Mouse (Mus musculus): ENCODE results near the gene Hist1h2bp. TPM values are rescaled to one million over a fixed set of nuclear protein-coding genes. Genes with fewer than 3 reads are reported as not detected.
"Not testable (repeated sequence)": the region's sequence is repeated elsewhere in the genome, so short reads cannot be mapped to it uniquely, and the experiment has no call there.

Gene Hist1h2bp
- polyA plus RNA-seq, 1 experiment from 2014 or later, result 2.0 TPM

DNA sequence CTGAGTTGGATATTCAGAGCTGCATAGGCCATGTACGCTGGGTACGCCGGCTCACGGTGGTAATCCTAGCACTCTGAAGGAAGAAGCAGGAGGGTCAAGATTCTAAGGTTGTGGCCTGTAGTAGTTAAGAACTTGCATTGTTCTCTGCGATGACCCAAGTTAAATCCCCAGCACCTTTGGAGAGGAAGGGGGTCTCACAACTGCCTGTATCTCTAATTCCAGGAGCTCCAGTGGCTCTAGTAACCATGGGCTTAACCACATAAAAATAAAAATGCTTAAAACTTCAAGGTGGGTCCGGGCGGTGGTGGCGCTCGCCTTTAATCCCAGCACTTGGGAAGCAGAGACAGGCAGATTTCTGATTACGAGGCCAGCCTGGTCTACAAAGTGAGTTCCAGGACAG lies 43.1 kb downstream of the Hist1h2bp start:
- Histone ChIP-seq H3K27ac (ENCODE audit: low read length) (no peak overlapping the region), H3K9ac (replicated peaks; ENCODE audit: low read depth, low read length) (no peak overlapping the region), H3K27me3 (replicated peaks; ENCODE audit: control insufficient read depth, insufficient read depth, low read length) (no peaks in the 10 kb centered on the region), H3K4me3 (replicated peaks; ENCODE audit: low read length) (no peak overlapping the region), H3K9me3 (ENCODE audit: control insufficient read depth, low read length) (no peaks in the 10 kb centered on the region), H3K4me1 (replicated peaks; ENCODE audit: control insufficient read depth, insufficient read depth, low read length) (no peaks in the 10 kb centered on the region), H3K4me2 (ENCODE audit: low read length) (no peak overlapping the region), H3K36me3 (ENCODE audit: control insufficient read depth, insufficient read depth) (no peaks in the 10 kb centered on the region)
- 94% methylated on average over 10 of the region's 10 CpGs for WGBS
- no peak for ATAC-seq

DNA sequence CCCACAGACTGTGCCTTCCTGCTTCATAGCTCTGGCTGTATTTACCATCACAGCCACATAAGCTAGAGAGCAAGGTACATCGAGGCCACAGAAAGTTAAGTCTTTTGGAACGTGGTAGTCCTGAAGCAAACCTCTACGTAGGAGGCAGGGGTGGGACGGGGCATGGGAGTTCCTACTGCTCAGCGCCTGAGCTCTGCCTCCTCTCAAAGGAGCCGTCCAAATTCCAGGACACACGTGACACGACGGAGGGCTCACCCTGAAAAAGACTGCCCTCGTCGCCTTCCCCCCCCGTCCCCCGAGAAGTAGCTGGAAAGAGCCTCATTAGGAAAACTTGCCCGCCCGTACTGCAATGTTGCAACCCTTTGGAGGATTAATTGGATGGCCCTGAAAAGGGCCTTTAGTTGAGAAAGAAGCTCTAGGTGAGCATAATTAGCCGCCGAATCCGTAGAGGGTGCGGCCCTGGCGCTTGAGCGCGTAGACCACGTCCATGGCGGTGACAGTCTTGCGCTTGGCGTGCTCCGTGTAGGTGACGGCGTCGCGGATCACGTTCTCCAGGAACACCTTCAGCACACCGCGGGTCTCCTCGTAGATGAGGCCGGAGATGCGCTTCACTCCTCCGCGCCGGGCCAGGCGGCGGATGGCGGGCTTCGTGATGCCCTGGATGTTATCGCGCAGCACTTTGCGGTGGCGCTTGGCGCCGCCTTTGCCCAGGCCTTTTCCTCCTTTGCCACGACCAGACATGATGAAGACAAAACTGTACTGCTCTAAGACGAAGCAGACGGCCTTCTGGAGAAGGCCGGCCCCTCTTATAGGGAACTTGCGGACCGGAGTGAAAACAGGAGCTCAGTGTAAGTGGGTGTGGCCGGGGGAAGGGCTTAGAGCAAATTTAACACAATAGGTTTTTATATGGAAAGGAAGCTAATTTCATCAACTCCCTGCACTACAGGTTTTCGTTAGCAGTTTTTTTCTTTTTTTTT lies 44.4 kb downstream of the Hist1h2bp start, which contains the start of gene Hist1h4n:
Gene Hist1h4n (minus strand): TSS at position 779 of the 977 bp plus-strand sequence.
- peak within 1 kb of the TSS; percentile 22; the same call in 1 of the 2 replicates for H3K4me3 ChIP-seq (replicated peaks; ENCODE audit: low read length)
- H3K36me3 ChIP-seq (ENCODE audit: control insufficient read depth, insufficient read depth); H3K4me1 ChIP-seq (replicated peaks; ENCODE audit: control insufficient read depth, insufficient read depth, low read length); H3K9me3 ChIP-seq (ENCODE audit: control insufficient read depth, low read length); H3K27ac ChIP-seq (ENCODE audit: low read length); H3K9ac ChIP-seq (replicated peaks; ENCODE audit: low read depth, low read length); H3K27me3 ChIP-seq (replicated peaks; ENCODE audit: control insufficient read depth, insufficient read depth, low read length): not testable (repeated sequence)
- ATAC-seq, result peak; percentile 80
- WGBS, result under 1% methylated on average over 18 of the region's 58 CpGs
- H3K4me2 ChIP-seq (ENCODE audit: low read length), result peak within 1 kb of the TSS; percentile 39

DNA sequence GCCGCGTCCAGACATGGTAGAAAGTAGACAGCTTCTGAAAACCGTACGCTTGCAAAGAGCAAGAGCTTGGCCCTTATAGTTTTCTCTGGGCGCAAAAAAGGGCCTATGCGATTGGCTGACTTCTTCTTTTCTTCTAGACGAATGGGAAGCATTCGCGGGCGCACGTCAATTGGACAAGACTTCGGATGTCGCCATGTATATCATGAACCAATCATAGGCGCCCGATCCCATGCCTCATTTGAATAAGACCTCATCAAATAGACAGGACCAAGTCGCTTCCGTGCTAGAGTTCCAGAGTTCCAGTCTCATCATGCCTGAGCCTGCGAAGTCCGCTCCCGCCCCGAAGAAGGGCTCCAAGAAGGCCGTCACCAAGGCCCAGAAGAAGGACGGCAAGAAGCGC lies 46.2 kb downstream of the Hist1h2bp start, which contains the start of the genes Hist1h2ap and Hist1h2br:
Gene Hist1h2ap (minus strand): TSS at position 47 of the 400 bp plus-strand sequence.
Gene Hist1h2br (plus strand): TSS at position 283 of the 400 bp plus-strand sequence.
- not testable (repeated sequence) for H3K27me3 ChIP-seq (replicated peaks; ENCODE audit: control insufficient read depth, insufficient read depth, low read length); H3K9ac ChIP-seq (replicated peaks; ENCODE audit: low read depth, low read length); H3K9me3 ChIP-seq (ENCODE audit: control insufficient read depth, low read length); H3K4me2 ChIP-seq (ENCODE audit: low read length); H3K36me3 ChIP-seq (ENCODE audit: control insufficient read depth, insufficient read depth); H3K27ac ChIP-seq (ENCODE audit: low read length); H3K4me3 ChIP-seq (replicated peaks; ENCODE audit: low read length); H3K4me1 ChIP-seq (replicated peaks; ENCODE audit: control insufficient read depth, insufficient read depth, low read length)
- no CpG with 5 or more reads among the region's 24 CpGs for WGBS
- ATAC-seq, result peak; percentile 96

Small RNA genes within 50 kb of the gene (microRNA-seq; reads per million reads assigned to microRNA genes)
- gene Gm19658 (not detected), gene Gm44346 (not detected), gene Gm44454 (not detected), gene Gm44466 (not detected)

Other genes starting within 250 kb of the Hist1h2bp start
- 0.15 and 0.29 TPM in 2 replicates for gene Olfr1366, start 244.7 kb upstream of the Hist1h2bp start, polyA plus RNA-seq (2015; fragmentation: Nextera tagmentation; extraction: Ambion mirVana)
- 0.07 TPM in 1 of 2 replicates, not detected in the other for gene Olfr1535, start 227.6 kb upstream of the Hist1h2bp start, polyA plus RNA-seq (2015; fragmentation: Nextera tagmentation; extraction: Ambion mirVana)
- gene Olfr1364, start 205.7 kb upstream of the Hist1h2bp start, polyA plus RNA-seq (2015; fragmentation: Nextera tagmentation; extraction: Ambion mirVana), result not detected in 2 replicates
- gene Olfr1362, start 173.4 kb upstream of the Hist1h2bp start, polyA plus RNA-seq (2015; fragmentation: Nextera tagmentation; extraction: Ambion mirVana), result not detected in 2 replicates
- 0.06 TPM in 1 of 2 replicates, not detected in the other for gene Olfr11, start 144.9 kb upstream of the Hist1h2bp start, polyA plus RNA-seq (2015; fragmentation: Nextera tagmentation; extraction: Ambion mirVana)
- gene Olfr1361, start 124.1 kb upstream of the Hist1h2bp start, polyA plus RNA-seq (2015; fragmentation: Nextera tagmentation; extraction: Ambion mirVana), result not detected in 2 replicates
- gene Olfr1360, start 110.1 kb upstream of the Hist1h2bp start, polyA plus RNA-seq (2015; fragmentation: Nextera tagmentation; extraction: Ambion mirVana), result not detected in 2 replicates
- not detected in 2 replicates for gene Olfr1359, start 89.3 kb upstream of the Hist1h2bp start, polyA plus RNA-seq (2015; fragmentation: Nextera tagmentation; extraction: Ambion mirVana)
- 1.9 TPM in 1 of 2 replicates, not detected in the other for gene Hist1h2bl, start 71.3 kb upstream of the Hist1h2bp start, polyA plus RNA-seq (2015; fragmentation: Nextera tagmentation; extraction: Ambion mirVana)
- 12.5 and 20.8 TPM in 2 replicates for gene Hist1h2ai, start 71.0 kb upstream of the Hist1h2bp start, polyA plus RNA-seq (2015; fragmentation: Nextera tagmentation; extraction: Ambion mirVana)
- gene Hist1h3h, start 69.8 kb upstream of the Hist1h2bp start, polyA plus RNA-seq (2015; fragmentation: Nextera tagmentation; extraction: Ambion mirVana), result 2.2 and 3.7 TPM in 2 replicates
- 1.2 and 2.2 TPM in 2 replicates for gene Hist1h2bm, start 65.4 kb upstream of the Hist1h2bp start, polyA plus RNA-seq (2015; fragmentation: Nextera tagmentation; extraction: Ambion mirVana)
- gene Hist1h4j, start 52.4 kb upstream of the Hist1h2bp start, polyA plus RNA-seq (2015; fragmentation: Nextera tagmentation; extraction: Ambion mirVana), result 0.94 and 1.2 TPM in 2 replicates
- 1.5 and 1.6 TPM in 2 replicates for gene Hist1h4k, start 37.0 kb upstream of the Hist1h2bp start, polyA plus RNA-seq (2015; fragmentation: Nextera tagmentation; extraction: Ambion mirVana)
- gene Hist1h2ak, start 33.6 kb upstream of the Hist1h2bp start, polyA plus RNA-seq (2015; fragmentation: Nextera tagmentation; extraction: Ambion mirVana), result 12.3 and 18.7 TPM in 2 replicates
- 0.85 and 2.3 TPM in 2 replicates for gene Hist1h2bn, start 33.3 kb upstream of the Hist1h2bp start, polyA plus RNA-seq (2015; fragmentation: Nextera tagmentation; extraction: Ambion mirVana)
- gene Hist1h1b, start 6.8 kb upstream of the Hist1h2bp start, polyA plus RNA-seq (2015; fragmentation: Nextera tagmentation; extraction: Ambion mirVana), result 6.5 and 7.8 TPM in 2 replicates
- gene Hist1h3i, start 4.1 kb upstream of the Hist1h2bp start, polyA plus RNA-seq (2015; fragmentation: Nextera tagmentation; extraction: Ambion mirVana), result 49.1 and 60.2 TPM in 2 replicates
- 1.7 TPM in 1 of 2 replicates, not detected in the other for gene Hist1h2an, start 243 bp upstream of the Hist1h2bp start, polyA plus RNA-seq (2015; fragmentation: Nextera tagmentation; extraction: Ambion mirVana)
- 7.9 and 8.0 TPM in 2 replicates for gene Hist1h2bq, start 22.7 kb downstream of the Hist1h2bp start, polyA plus RNA-seq (2015; fragmentation: Nextera tagmentation; extraction: Ambion mirVana)
- not detected in 2 replicates for gene Hist1h2ao, start 23.0 kb downstream of the Hist1h2bp start, polyA plus RNA-seq (2015; fragmentation: Nextera tagmentation; extraction: Ambion mirVana)
- not detected in 2 replicates for gene Hist1h4m, start 24.3 kb downstream of the Hist1h2bp start, polyA plus RNA-seq (2015; fragmentation: Nextera tagmentation; extraction: Ambion mirVana)
- gene Hist1h4n, start 44.7 kb downstream of the Hist1h2bp start, polyA plus RNA-seq (2015; fragmentation: Nextera tagmentation; extraction: Ambion mirVana), result 5.9 and 6.4 TPM in 2 replicates
- gene Hist1h2ap, start 46.0 kb downstream of the Hist1h2bp start, polyA plus RNA-seq (2015; fragmentation: Nextera tagmentation; extraction: Ambion mirVana), result 1,189 and 1,296 TPM in 2 replicates
- gene Hist1h2br, start 46.3 kb downstream of the Hist1h2bp start, polyA plus RNA-seq (2015; fragmentation: Nextera tagmentation; extraction: Ambion mirVana), result 7.8 and 8.3 TPM in 2 replicates
- 24.8 and 25.7 TPM in 2 replicates for gene Zfp184, start 157.6 kb downstream of the Hist1h2bp start, polyA plus RNA-seq (2015; fragmentation: Nextera tagmentation; extraction: Ambion mirVana)
- gene Pom121l2, start 193.7 kb downstream of the Hist1h2bp start, polyA plus RNA-seq (2015; fragmentation: Nextera tagmentation; extraction: Ambion mirVana), result not detected in 2 replicates
- gene Prss16, start 222.3 kb downstream of the Hist1h2bp start, polyA plus RNA-seq (2015; fragmentation: Nextera tagmentation; extraction: Ambion mirVana), result 0.19 TPM in 1 of 2 replicates, not detected in the other
- not detected in 2 replicates for gene Hist1h2ah, start 248.1 kb downstream of the Hist1h2bp start, polyA plus RNA-seq (2015; fragmentation: Nextera tagmentation; extraction: Ambion mirVana)
- 3.3 TPM in 1 of 2 replicates, not detected in the other for gene Hist1h2bk, start 248.4 kb downstream of the Hist1h2bp start, polyA plus RNA-seq (2015; fragmentation: Nextera tagmentation; extraction: Ambion mirVana)